Mouse (Mus musculus) lung, postnatal 0 days (tissue): ENCODE data around the gene Nsd2.

Experiments
- CTCF ChIP-seq: IDR thresholded peaks from 2 replicates; pipeline ENCODE4 v1.5.1; 2016; ENCODE audit warnings: antibody characterized with exemption, mild to moderate bottlenecking
- EP300 ChIP-seq: IDR thresholded peaks from 2 replicates; pipeline ENCODE4 v1.6.1; 2016; ENCODE audit warnings: antibody characterized with exemption, mild to moderate bottlenecking, control low read depth

- TF ChIP-seq CTCF (no peak), EP300 (no peak)
These were observed 99.5 kb downstream of the Nsd2 start for GRCm38 (mm10) chr5:33920037-33920436.
